Mouse (Mus musculus) Patski (cell line): ENCODE measurements around the gene 4930426L09Rik. TPM values are rescaled to one million over a fixed set of nuclear protein-coding genes. Genes with fewer than 3 reads are reported as not detected.

Source experiments
- ATAC-seq: fragments of 100-300 bp; one replicate; pipeline ENCODE4 v1.8.0; 2021
- CTCF ChIA-PET: fragments of 350-600 bp; sonication (Branson Sonifier 250); formaldehyde crosslinking; loops from one replicate; lab custom pipeline; 2022; ENCODE audit warnings: inconsistent platforms; lab: Charles Lee
- POLR2A ChIA-PET: fragments of 350-600 bp; sonication (Branson Sonifier 250); formaldehyde crosslinking; loops from one replicate; lab custom pipeline; 2022; ENCODE audit warnings: antibody characterized with exemption, inconsistent platforms; lab: Charles Lee
- DNase-seq: peaks from one replicate; pipeline ENCODE4 v3.0.0-alpha.2; 2011; ENCODE audit warnings: low read depth, low spot score
- H3K27me3 ChIP-seq: fragments of 371-371 bp; one replicate; pipeline ENCODE4 v1.5.1; 2021
- CTCF ChIP-seq: fragments of 100-300 bp; IDR thresholded peaks from one replicate; pipeline ENCODE4 v1.5.1; 2021
- in situ Hi-C: fragments of 300-500 bp; cut with MboI; formaldehyde crosslinking; loops from 3 replicates; pipeline ENCODE4 v1.11.1; 2018; ENCODE audit warnings: low pct_unique_long_range_greater_than_20kb, mixed read lengths
- polyA plus RNA-seq: library from polyadenylated mRNA; unstranded; gene quantifications from one replicate; pipeline ENCODE4 v1.2.3, GENCODE M21; 2021

The 4930426L09Rik gene
- 0.53 TPM for polyA plus RNA-seq

DNA sequence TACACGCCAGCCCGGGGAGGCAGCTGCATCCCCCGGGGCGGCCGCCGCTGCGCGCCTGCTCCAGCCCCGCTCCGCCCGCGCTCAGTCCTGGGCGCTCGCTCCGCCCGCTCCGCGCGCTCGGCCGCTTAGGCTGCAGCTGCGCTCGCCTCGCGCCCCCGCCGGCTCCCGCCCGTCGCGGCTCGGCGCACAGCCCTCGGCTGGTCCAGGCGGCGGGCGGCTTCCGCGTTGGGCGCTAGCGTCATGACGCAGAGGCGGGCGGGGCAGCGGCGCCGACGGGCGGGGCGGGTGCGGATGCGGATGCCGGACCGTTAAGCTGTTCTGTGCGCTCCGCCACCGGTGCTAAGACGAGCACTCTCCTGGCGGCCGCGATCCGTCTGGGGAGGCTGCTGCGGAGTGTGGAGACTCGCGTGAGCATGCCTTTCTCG lies at the start of gene 4930426L09Rik, which contains the start of gene Pip4k2a:
Gene 4930426L09Rik (plus strand): TSS at position 290 of the 425 bp plus-strand sequence.
Gene Pip4k2a (minus strand): TSS at position 73 of the 425 bp plus-strand sequence.
- CTCF ChIA-PET = interaction anchor here (0.8 to 1.6 kb wide), 2 partner anchors 53 to 124 kb away, joined by 3 to 4 read pairs; no protein-coding TSS in a partner anchor
- in situ Hi-C loops = loop anchor here (10.0 kb wide), 2 partner anchors 233 to 323 kb away; partner anchors contain the start of genes Bmi1 and Commd3
- peak; percentile 97 for ATAC-seq

DNA sequence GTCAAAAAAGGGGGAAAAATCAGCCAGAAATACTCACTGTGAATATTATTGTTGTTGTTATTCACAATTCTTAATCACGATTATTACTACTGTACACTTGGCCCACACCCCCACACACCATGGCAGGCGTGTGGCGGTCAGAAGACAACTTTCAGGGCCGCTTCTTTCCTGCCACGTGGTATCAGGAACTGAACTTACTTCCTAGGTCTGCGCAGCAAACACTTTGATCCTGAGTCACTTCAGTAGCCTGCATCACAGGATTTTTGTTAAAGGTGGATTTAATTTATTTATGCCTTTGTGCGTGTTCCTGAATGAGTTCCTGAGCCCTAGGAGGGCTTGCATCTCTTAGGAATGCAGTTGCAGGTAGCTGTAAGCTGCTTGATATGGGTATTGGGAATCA lies 49.4 kb upstream of the 4930426L09Rik start:
- ATAC-seq (no peak), DNase-seq (no peak)
- ChIA-PET CTCF (interaction anchor here (0.7 to 3.0 kb wide), 3 partner anchors 13 to 31 kb away, joined by 3 to 12 read pairs (median 3); no protein-coding TSS in a partner anchor), POLR2A (no interaction called here)
- no peak for TF ChIP-seq CTCF
- H3K27me3 ChIP-seq = no peaks in the 10 kb centered on the region
- in situ Hi-C loops = no loop called here

More for the DNA sequence above, at the start of gene 4930426L09Rik, which contains the start of gene Pip4k2a:
- no peak for DNase-seq
- no peak for TF ChIP-seq CTCF
- POLR2A ChIA-PET = interaction anchor here (0.6 to 0.8 kb wide), 4 partner anchors 26 to 84 kb away, joined by 3 read pairs; no protein-coding TSS in a partner anchor
- no peaks in the 10 kb centered on the region for H3K27me3 ChIP-seq

DNA sequence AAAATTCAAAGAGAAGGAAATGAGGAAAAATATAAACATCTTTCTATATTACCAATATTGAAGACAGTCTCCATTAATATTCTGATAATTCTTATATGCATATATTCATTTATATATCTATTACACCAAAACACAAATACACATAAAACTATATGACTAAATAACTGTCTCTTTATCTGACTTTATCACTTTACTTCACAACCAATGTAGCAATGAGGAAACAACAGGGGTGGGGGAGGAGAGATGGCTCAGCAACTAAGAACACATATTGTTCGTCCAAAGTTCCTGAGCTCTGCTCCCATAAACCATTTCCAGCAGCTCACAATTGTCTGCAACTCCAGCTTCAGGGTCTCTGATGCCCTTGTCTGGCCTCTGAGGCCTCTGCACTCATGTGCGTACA lies 47.4 kb upstream of the 4930426L09Rik start:
- no peak for ATAC-seq
- in situ Hi-C loops = no loop called here
- DNase-seq = no peak
- ChIA-PET POLR2A (no interaction called here), CTCF (no interaction called here)
- H3K27me3 ChIP-seq = no peaks in the 10 kb centered on the region
- TF ChIP-seq CTCF = no peak

DNA sequence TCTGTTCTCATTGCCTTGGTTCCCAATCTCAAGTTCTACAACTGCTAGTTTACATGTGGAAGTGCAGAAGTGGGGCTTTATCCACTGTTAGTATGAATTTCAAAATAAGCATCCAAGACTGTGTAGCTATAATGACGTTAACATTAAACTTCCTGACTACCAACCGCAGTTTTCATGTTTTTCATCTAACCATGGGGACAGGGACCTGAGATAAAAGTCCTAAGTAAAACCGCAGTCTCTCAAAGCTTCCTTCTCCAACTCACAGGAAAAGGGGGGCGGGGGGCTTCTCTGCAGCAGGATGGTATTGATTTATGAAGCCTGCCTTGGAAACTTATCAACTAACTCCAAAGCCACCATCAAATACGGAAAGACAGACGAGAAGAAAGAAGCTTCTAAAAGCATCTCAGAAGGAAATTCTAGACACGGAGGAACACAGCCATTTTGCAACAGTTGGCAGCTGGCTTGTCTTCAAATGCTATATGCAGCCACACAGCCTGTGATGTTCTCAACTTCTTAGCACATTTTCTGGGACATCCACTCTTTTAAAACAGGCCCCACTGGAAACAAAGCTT lies 46.0 kb upstream of the 4930426L09Rik start:
- H3K27me3 ChIP-seq = no peaks in the 10 kb centered on the region
- ChIA-PET CTCF (no interaction called here), POLR2A (no interaction called here)
- no peak for TF ChIP-seq CTCF
- in situ Hi-C loops = no loop called here
- no peak for ATAC-seq
- no peak for DNase-seq

DNA sequence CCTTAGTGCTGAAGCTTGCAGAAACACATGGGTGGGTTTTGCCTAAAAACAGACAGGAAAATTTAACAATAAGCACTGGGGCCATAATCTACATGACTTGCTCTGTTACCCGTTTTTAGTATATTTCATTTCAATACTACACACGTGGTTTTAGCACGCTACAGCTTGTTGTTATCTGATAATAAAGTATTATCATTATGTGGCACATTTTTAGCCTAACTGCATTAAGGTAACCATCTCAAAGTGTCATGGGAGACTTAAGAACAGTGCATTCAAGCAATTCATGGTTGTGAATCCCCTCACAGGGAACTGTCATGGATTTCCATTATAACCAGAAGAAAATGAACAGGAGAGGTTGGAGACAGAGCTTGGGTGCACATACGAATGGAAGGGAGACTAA lies 43.7 kb upstream of the 4930426L09Rik start:
- ChIA-PET CTCF (interaction anchor here (0.8 to 1.3 kb wide), 3 partner anchors 8 to 44 kb away, joined by 3 to 4 read pairs (median 3); no protein-coding TSS in a partner anchor), POLR2A (no interaction called here)
- no peak for TF ChIP-seq CTCF
- DNase-seq (no peak), ATAC-seq (no peak)
- in situ Hi-C loops = no loop called here
- no peaks in the 10 kb centered on the region for H3K27me3 ChIP-seq

DNA sequence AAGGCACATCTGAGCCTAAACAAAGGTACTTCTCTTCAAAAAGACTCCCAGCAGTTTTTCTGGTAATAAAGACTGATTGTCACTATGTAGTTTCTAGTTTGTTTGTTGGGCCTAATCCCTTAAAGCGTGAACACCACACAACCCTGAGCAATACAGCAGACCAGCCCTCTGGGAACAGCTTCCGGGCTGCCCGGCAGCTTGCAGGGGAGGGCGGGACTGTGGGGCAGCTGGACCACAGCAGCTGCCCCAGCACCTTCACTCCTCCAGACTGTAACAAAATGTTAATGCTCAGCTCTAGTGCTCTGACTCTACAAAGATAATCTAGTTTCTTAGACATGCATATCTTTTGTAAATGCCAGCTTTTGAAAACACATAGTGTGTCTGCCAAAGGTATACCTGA lies 43.1 kb upstream of the 4930426L09Rik start:
- no peak for DNase-seq
- ChIA-PET POLR2A (no interaction called here), CTCF (interaction anchor here (0.9 to 1.0 kb wide), 2 partner anchors 10 to 45 kb away, joined by 3 read pairs; no protein-coding TSS in a partner anchor)
- no peaks in the 10 kb centered on the region for H3K27me3 ChIP-seq
- ATAC-seq = no peak
- no peak for TF ChIP-seq CTCF
- in situ Hi-C loops = no loop called here

DNA sequence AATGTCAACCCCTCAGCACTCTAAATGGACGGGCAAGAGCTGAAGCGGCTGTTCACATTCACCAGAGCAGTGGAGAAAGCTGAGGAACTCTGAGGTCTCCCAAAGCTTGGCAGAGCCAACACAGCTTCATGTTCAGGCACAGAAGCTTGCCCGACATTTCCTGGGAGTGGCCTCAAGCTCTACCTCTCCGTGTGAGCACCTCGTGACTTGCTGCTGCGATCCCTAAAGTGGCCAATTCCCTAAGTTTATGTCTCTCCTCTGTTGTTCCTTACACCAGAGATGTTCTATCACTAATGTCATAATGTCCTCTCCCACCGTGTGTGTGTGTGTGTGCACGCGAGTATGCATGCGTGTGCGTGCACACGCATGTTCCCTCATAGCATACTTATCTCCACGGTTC lies 42.5 kb upstream of the 4930426L09Rik start:
- CTCF ChIA-PET = interaction anchor here (1.0 kb wide), 1 partner anchor 11 kb away, joined by 3 read pairs; no protein-coding TSS in a partner anchor
- H3K27me3 ChIP-seq = no peaks in the 10 kb centered on the region
- no peak for TF ChIP-seq CTCF
- ATAC-seq (no peak), DNase-seq (no peak)
- POLR2A ChIA-PET = interaction anchor here (0.6 kb wide), 1 partner anchor 24 kb away, joined by 3 read pairs; no protein-coding TSS in a partner anchor
- in situ Hi-C loops = no loop called here

DNA sequence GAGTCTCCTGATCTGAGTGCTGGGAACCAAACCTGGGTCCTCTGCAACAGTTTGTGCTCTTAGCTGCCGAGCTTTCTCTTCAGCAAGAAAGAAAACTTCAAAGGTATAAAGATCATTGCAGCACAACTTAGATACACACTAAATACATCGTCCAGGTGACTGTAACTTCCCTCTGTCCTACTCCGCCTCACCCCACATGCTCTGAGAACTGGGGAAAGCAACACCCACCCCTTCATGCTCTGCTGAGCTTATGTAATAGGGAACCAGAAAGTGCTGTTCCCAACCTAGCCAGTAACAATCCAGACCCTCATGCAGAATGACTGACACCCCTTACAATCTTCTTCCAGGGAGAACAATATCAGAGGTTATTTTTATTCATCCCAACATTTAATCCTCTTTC lies 41.7 kb upstream of the 4930426L09Rik start:
- ATAC-seq (no peak), DNase-seq (no peak)
- in situ Hi-C loops = no loop called here
- no peak for TF ChIP-seq CTCF
- H3K27me3 ChIP-seq = no peaks in the 10 kb centered on the region
- POLR2A ChIA-PET = no interaction called here
- CTCF ChIA-PET = no interaction called here

DNA sequence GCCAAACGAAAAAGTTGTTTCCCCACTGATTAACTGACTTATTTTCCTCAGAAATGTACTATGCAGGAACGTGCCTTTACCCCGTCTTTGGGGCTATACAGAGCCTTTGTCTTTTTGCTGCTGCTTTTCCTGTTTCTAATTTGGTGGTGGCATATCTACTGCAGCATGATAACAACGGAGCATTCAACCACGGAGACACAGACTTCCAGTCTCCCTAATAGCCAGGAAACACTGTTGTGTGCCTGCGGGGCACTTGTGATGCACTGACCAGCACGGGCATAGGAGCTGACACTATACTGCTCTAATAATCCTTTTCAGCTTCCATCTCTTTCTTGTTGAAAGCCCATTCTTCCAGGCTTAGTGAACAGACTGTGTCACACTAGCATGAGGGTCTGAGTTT lies 41.2 kb upstream of the 4930426L09Rik start:
- TF ChIP-seq CTCF = no peak
- DNase-seq = no peak
- POLR2A ChIA-PET = interaction anchor here (1.2 kb wide), 1 partner anchor 12 kb away, joined by 3 read pairs; no protein-coding TSS in a partner anchor
- H3K27me3 ChIP-seq = no peaks in the 10 kb centered on the region
- CTCF ChIA-PET = no interaction called here
- in situ Hi-C loops = no loop called here
- no peak for ATAC-seq

DNA sequence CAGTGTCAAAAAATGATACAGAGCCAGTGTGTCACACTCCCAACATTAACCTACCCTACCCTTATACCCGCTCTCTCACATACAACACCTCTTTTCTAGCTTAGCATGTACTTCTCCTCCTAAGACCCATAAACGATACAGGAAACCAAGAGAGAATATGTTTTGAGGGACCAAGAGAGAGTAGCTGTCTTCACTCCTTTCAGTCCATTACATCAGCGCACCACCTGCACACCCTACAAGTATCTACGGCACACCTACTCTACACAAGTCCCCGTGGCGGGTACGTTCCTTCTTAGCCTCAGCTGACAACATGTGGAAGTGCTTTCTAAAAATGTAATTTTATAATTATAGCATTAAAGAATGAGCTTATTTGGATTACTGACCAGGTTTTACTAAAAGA lies 40.7 kb upstream of the 4930426L09Rik start:
- no peak for ATAC-seq
- TF ChIP-seq CTCF = no peak
- POLR2A ChIA-PET = interaction anchor here (1.2 kb wide), 1 partner anchor 11 kb away, joined by 3 read pairs; no protein-coding TSS in a partner anchor

DNA sequence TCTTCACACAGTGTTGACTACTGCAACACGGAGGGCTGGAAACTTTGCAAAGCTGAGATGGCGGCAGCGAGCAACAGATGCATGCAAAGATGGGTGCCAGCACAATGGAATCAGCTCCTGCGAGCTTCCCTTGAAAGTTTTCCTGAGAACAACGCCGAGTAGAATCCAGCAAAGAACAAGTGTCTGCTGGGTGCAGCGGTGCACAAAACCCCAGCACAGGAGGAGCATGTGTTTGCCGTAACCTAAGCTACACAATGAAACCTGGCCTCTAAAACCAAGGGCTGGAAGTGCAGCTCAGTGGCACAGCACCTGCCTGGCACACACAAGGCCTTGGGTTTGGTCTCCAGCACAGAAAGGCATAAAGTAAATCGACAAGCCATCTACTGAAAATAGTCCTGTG lies 40.1 kb upstream of the 4930426L09Rik start:
- TF ChIP-seq CTCF = no peak
- POLR2A ChIA-PET = interaction anchor here (1.2 kb wide), 1 partner anchor 11 kb away, joined by 3 read pairs; no protein-coding TSS in a partner anchor

More for the DNA sequence above, 40.7 kb upstream of the 4930426L09Rik start:
- DNase-seq = no peak
- H3K27me3 ChIP-seq = no peaks in the 10 kb centered on the region
- in situ Hi-C loops = no loop called here
- CTCF ChIA-PET = no interaction called here

More for the DNA sequence above, 40.1 kb upstream of the 4930426L09Rik start:
- H3K27me3 ChIP-seq = no peaks in the 10 kb centered on the region
- no peak for DNase-seq
- ATAC-seq = no peak
- in situ Hi-C loops = no loop called here
- CTCF ChIA-PET = no interaction called here
